Mouse (Mus musculus) kidney, postnatal 0 days (tissue): ENCODE data around the gene Mkrn2. TPM values are rescaled to one million over a fixed set of nuclear protein-coding genes. Genes with fewer than 3 reads are reported as not detected.

ENCODE experiments used
- ATAC-seq: fragments of 200-750 bp; cut with Nextera tagmentation; replicated peaks from 2 replicates; pipeline ENCODE4 v1.8.0; 2017; ENCODE audit warnings: low read depth, moderate number of reproducible peaks, moderate TSS enrichment, moderate library complexity; ENCODE audit not compliant: low FRiP score
- DNase-seq: peaks from one replicate; pipeline ENCODE4 v3.0.0-alpha.2; 2016; ENCODE audit warnings: low spot score
- H3K27ac ChIP-seq: fragments of 300-500 bp; sonication (generic); 2 replicates; pipeline ENCODE4 v1.5.1; 2014; ENCODE audit warnings: mild to moderate bottlenecking
- H3K27me3 ChIP-seq: fragments of 300-500 bp; sonication (generic); 2 replicates; pipeline ENCODE4 v1.6.1; 2014; ENCODE audit warnings: low read length, mixed read lengths; ENCODE audit not compliant: insufficient read depth
- H3K36me3 ChIP-seq: fragments of 300-500 bp; sonication (generic); 2 replicates; pipeline ENCODE4 v1.6.1; 2014; ENCODE audit warnings: low read length, mixed read lengths; ENCODE audit not compliant: insufficient read depth
- H3K4me1 ChIP-seq: fragments of 300-500 bp; sonication (generic); replicated peaks from 2 replicates; pipeline ENCODE4 v1.6.1; 2014; ENCODE audit warnings: antibody characterized with exemption, low read length, mixed read lengths; ENCODE audit not compliant: insufficient read depth
- H3K4me2 ChIP-seq: fragments of 300-500 bp; sonication (generic); 2 replicates; pipeline ENCODE4 v1.6.1; 2014; ENCODE audit warnings: mild to moderate bottlenecking, low read length, moderate library complexity, mixed read lengths
- H3K4me3 ChIP-seq: fragments of 300-500 bp; sonication (generic); replicated peaks from 2 replicates; pipeline ENCODE4 v1.5.1; 2014; ENCODE audit warnings: low read depth, low read length
- H3K9ac ChIP-seq: fragments of 300-500 bp; sonication (generic); 2 replicates; pipeline ENCODE4 v1.6.1; 2014; ENCODE audit warnings: low read depth, low read length
- H3K9me3 ChIP-seq: fragments of 300-500 bp; sonication (generic); replicated peaks from 2 replicates; pipeline ENCODE4 v1.6.1; 2016; ENCODE audit warnings: low read length, inconsistent platforms, mixed read lengths
- CTCF ChIP-seq: IDR thresholded peaks from 2 replicates; pipeline ENCODE4 v1.5.1; 2016; ENCODE audit warnings: antibody characterized with exemption, low read depth, mild to moderate bottlenecking, moderate library complexity
- WGBS: fragments of 180-500 bp; shearing (Covaris S2); extraction: QIAGEN DNeasy Blood & Tissue Kit; methylation state at CpG from one replicate; pipeline ENCODE4 v1.1.7; 2014; 5-methylcytosine and 5-hydroxymethylcytosine counted together
- polyA plus RNA-seq: library from polyadenylated mRNA; unstranded; fragments of >200 nt; fragmentation: Nextera tagmentation; extraction: Ambion mirVana; gene quantifications from 2 replicates; pipeline ENCODE4 v1.2.1, GENCODE M21; 2015

Mkrn2 gene
- polyA plus RNA-seq, 1 experiment from 2014 or later, result 27.4 TPM

DNA sequence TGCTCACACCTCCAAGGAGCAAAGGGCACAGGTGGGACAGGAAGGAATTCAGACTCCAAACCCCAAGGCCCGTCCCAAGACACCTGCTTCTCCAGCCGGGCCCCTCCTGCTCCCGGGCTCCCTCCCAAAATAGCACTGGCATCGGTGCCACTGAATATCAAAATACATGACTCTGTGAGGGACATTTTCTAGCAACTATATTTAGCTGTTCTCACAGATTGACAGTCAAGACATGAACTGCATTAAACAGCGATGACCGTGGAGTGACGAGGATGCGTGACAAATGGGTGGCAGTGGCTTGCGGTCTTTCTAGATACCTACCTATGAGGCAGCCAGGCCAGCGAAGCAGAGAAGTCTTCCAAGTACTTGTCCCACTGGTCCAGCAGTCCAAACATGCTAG is 15.4 kb upstream of the Mkrn2 start:
- DNase-seq, result no peak
- Histone ChIP-seq H3K4me2 (no peak overlapping the region), H3K9ac (no peak overlapping the region), H3K27me3 (no peaks in the 10 kb centered on the region), H3K4me3 (no peak overlapping the region), H3K36me3 (no peaks in the 10 kb centered on the region), H3K27ac (no peak overlapping the region), H3K9me3 (no peaks in the 10 kb centered on the region), H3K4me1 (no peaks in the 10 kb centered on the region)
- ATAC-seq, result no peak
- no peak for TF ChIP-seq CTCF
- WGBS, result 82% methylated on average over 10 of the region's 10 CpGs

DNA sequence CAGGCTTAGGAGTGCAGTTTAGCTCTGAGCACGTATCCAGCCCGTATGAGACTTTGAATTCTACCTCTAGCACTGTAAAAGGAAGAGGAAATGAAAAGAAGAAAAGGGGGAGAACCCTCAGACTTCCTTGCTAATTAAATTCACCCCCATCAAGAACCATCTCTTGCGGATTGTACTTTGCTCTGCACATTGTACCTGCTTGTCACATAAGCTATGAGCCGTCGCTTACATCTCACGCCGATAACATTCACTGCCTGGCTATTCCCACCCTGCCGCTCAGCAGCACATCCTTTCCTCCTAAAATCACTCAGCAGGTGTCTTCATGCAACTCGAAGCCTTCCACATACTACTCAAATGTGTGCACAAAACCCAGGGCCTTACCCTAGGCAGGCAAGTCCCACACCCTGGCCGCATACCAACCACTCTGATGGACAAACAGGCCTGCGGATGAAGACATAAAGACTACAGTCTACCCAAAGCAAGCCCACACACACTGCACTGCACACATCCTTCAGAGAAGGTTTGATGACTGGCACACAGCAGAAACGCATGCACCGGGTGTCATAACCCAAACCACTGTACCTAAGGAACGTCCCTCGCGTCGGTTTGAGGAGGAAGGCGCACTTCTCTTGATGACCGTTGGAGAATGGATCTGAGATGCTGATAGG is 9.9 kb upstream of the Mkrn2 start:
- Histone ChIP-seq H3K9me3 (no peaks in the 10 kb centered on the region), H3K27me3 (no peaks in the 10 kb centered on the region), H3K9ac (no peak overlapping the region), H3K27ac (no peak overlapping the region), H3K4me3 (no peak overlapping the region), H3K4me2 (peak overlapping the region; percentile 30), H3K4me1 (no peaks in the 10 kb centered on the region), H3K36me3 (no peaks in the 10 kb centered on the region)
- no peak for TF ChIP-seq CTCF
- ATAC-seq (no peak), DNase-seq (no peak)
- WGBS, result 72% methylated on average over 19 of the region's 19 CpGs

DNA sequence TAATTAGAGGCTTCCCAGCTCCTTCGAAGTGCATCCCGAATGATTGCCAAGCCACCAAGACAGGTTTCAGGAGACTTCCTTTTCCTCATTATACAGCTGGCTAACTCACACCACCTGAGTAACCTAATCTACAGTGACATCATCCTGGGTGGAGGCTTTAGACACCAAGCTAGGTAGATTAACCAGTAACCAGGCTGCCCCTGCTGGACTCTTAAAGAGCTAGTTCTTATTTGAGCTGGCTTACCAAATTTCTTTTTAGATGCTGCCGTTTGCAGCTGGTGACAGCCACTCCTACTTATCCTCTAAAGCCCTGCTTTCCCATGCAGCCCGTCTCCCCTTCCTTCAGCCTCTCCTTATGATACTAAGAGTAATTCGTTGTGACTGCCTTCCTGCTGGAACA is 9.2 kb upstream of the Mkrn2 start, which contains the start of gene Mkrn2os:
Gene Mkrn2os (minus strand): TSS at position 119 of the 400 bp plus-strand sequence.
- H3K27me3 ChIP-seq, result no peaks in the 10 kb centered on the region
- H3K4me3 ChIP-seq, result no peak within 1 kb of the TSS
- DNase-seq, result peak; percentile 68
- no peak within 1 kb of the TSS for H3K27ac ChIP-seq
- no peaks in the 10 kb centered on the region for H3K36me3 ChIP-seq
- H3K4me1 ChIP-seq, result no peaks in the 10 kb centered on the region
- 34% methylated on average over 5 of the region's 5 CpGs for WGBS
- H3K4me2 ChIP-seq, result peak within 1 kb of the TSS; percentile 31
- no peaks in the 10 kb centered on the region for H3K9me3 ChIP-seq
- TF ChIP-seq CTCF, result peak; percentile 33; the same call in 1 of the 2 replicates
- no peak within 1 kb of the TSS for H3K9ac ChIP-seq
- ATAC-seq, result peak; percentile 87

DNA sequence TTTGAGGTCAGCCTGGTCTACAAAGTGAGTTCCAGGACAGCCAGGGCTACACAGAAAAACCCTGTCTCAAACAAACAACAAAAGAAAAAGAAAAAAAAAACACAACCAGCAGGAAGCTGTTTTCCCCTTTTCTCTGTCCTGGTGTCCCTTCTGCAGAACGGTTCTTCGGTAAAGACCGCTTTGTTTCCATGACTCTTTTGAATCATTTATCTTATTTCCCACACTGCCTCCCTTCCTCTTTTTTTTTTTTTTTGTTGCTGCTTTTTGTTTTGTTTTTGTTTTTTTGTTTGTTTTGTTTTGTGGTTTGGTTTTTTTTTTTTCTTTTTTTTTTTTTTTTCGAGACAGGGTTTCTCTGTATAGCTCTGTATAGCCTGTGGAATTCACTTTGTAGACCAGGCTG is 8.4 kb upstream of the Mkrn2 start:
- DNase-seq (no peak), ATAC-seq (no peak)
- Histone ChIP-seq H3K9ac (no peak overlapping the region), H3K4me1 (no peaks in the 10 kb centered on the region), H3K4me2 (no peak overlapping the region), H3K4me3 (no peak overlapping the region), H3K27me3 (no peaks in the 10 kb centered on the region), H3K9me3 (no peaks in the 10 kb centered on the region), H3K27ac (no peak overlapping the region), H3K36me3 (no peaks in the 10 kb centered on the region)
- TF ChIP-seq CTCF, result no peak
- 80% methylated on average over 4 of the region's 4 CpGs for WGBS

GRCm38 (mm10) chr6:115594463-115594862 is 7.2 kb upstream of the Mkrn2 start:
- H3K9ac ChIP-seq, result no peak overlapping the region
- no peak overlapping the region for H3K4me2 ChIP-seq
- H3K4me1 ChIP-seq, result no peaks in the 10 kb centered on the region
- H3K36me3 ChIP-seq, result no peaks in the 10 kb centered on the region
- no peaks in the 10 kb centered on the region for H3K27me3 ChIP-seq
- no peak overlapping the region for H3K27ac ChIP-seq
- H3K4me3 ChIP-seq, result no peak overlapping the region
- 81% methylated on average over 3 of the region's 3 CpGs for WGBS
- DNase-seq (no peak), ATAC-seq (no peak)
- no peak for TF ChIP-seq CTCF
- no peaks in the 10 kb centered on the region for H3K9me3 ChIP-seq

GRCm38 (mm10) chr6:115595667-115596066 is 6.0 kb upstream of the Mkrn2 start:
- no peak for TF ChIP-seq CTCF
- DNase-seq (no peak), ATAC-seq (no peak)
- Histone ChIP-seq H3K27ac (no peak overlapping the region), H3K4me1 (no peaks in the 10 kb centered on the region), H3K4me3 (no peak overlapping the region), H3K9me3 (no peaks in the 10 kb centered on the region), H3K27me3 (no peaks in the 10 kb centered on the region), H3K36me3 (no peaks in the 10 kb centered on the region), H3K4me2 (no peak overlapping the region), H3K9ac (no peak overlapping the region)
- WGBS, result 59% methylated on average over 3 of the region's 3 CpGs

- H3K27ac ChIP-seq, result no peak overlapping the region
Measured at GRCm38 (mm10) chr6:115601322-115601714, 384 bp upstream of the Mkrn2 start.

More at GRCm38 (mm10) chr6:115601322-115601714, 384 bp upstream of the Mkrn2 start:
- no peaks in the 10 kb centered on the region for H3K9me3 ChIP-seq
- H3K4me3 ChIP-seq, result peak overlapping the region; percentile 95; the same call in 1 of the 2 replicates
- DNase-seq, result no peak
- no peaks in the 10 kb centered on the region for H3K36me3 ChIP-seq
- H3K4me2 ChIP-seq, result peak overlapping the region; percentile 33; the same call in 1 of the 2 replicates
- H3K4me1 ChIP-seq, result no peaks in the 10 kb centered on the region
- H3K27me3 ChIP-seq, result no peaks in the 10 kb centered on the region
- ATAC-seq, result no peak
- 67% methylated on average over 4 of the region's 4 CpGs for WGBS
- H3K9ac ChIP-seq, result no peak overlapping the region
- peak; percentile 16; the same call in 1 of the 2 replicates for TF ChIP-seq CTCF
